Mouse (Mus musculus): ENCODE data around the gene Pla2g5. TPM values are rescaled to one million over a fixed set of nuclear protein-coding genes. Genes with fewer than 3 reads are reported as not detected.
"Not testable (repeated sequence)": the region's sequence is repeated elsewhere in the genome, so short reads cannot be mapped to it uniquely, and the experiment has no call there.

The Pla2g5 gene
- polyA plus RNA-seq, 1 experiment = 43.7 TPM

DNA sequence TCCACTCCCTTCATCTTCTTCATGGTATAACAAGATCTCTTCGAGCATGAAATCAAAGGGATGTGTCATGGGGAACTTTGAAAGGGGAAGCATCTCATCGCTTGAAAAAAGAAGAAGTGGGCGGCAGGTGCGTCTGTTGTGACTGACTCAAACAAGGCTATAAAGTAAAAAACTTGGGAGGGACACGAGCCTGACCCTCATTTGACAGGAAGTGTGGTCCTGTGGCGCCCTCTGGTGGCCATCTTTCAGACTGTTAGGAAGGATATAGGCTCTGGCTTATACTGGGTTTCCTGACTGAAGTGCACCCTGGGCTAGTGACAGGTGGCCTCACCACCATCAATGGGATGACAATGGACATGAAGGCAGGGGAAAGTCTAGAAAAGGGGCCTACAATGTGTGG is 21.0 kb upstream of the Pla2g5 start:
- H3K27ac ChIP-seq (ENCODE audit: insufficient read depth, low read length) = no peak overlapping the region
- DNase-seq (ENCODE audit: low read depth in 1 of 2, low spot score in 2 of 2) = peak; percentile 76 to 78
- TF ChIP-seq CTCF (IDR thresholded peaks at IDR 0.05; ENCODE audit: extremely low read depth, insufficient read depth, insufficient read length, insufficient replicate concordance) (peak; percentile 84; the same call in 1 of the 2 replicates), POLR2A (IDR thresholded peaks at IDR 0.05; ENCODE audit: low read depth, low read length) (no peak)
- no peaks in the 10 kb centered on the region; the same call in 1 of the 2 replicates for H3K27me3 ChIP-seq (ENCODE audit: control insufficient read depth, insufficient read depth, low read length)
- H3K36me3 ChIP-seq (ENCODE audit: control insufficient read depth, insufficient read depth, low read length) = no peaks in the 10 kb centered on the region
- H3K4me1 ChIP-seq (ENCODE audit: control insufficient read depth, insufficient read depth, insufficient read length) = no peaks in the 10 kb centered on the region
- H3K4me3 ChIP-seq (ENCODE audit: extremely low read depth, insufficient read depth, insufficient read length) = no peak overlapping the region
- 1% methylated on average over 6 of the region's 6 CpGs for WGBS

DNA sequence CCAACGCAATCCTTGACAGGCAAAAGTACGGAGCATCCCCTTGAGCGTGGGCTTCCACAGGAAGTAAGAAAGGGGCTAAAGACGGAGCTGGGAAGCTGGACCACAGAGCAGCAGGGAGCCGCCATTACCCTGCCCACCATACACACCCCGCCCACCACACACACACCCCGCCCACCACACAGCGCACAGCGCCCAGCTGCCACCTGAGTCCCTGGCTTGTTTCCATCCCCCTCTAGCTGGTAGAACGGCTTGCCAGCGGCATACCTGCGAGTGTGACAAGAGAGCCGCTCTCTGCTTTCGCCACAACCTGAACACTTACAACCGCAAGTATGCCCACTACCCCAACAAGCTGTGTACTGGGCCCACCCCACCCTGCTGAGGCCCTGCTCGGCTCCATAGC is 18.9 kb upstream of the Pla2g5 start:
- Histone ChIP-seq H3K4me1 (ENCODE audit: control insufficient read depth, insufficient read depth, insufficient read length) (no peaks in the 10 kb centered on the region), H3K4me3 (ENCODE audit: extremely low read depth, insufficient read depth, insufficient read length) (no peak overlapping the region), H3K36me3 (ENCODE audit: control insufficient read depth, insufficient read depth, low read length) (no peaks in the 10 kb centered on the region), H3K27ac (ENCODE audit: insufficient read depth, low read length) (no peak overlapping the region), H3K27me3 (ENCODE audit: control insufficient read depth, insufficient read depth, low read length) (no peaks in the 10 kb centered on the region; the same call in 1 of the 2 replicates)
- 30% methylated on average over 16 of the region's 16 CpGs for WGBS
- DNase-seq (ENCODE audit: low read depth in 1 of 2, low spot score in 2 of 2) = no peak
- no peak for TF ChIP-seq POLR2A (IDR thresholded peaks at IDR 0.05; ENCODE audit: low read depth, low read length)
- no peak for TF ChIP-seq CTCF (IDR thresholded peaks at IDR 0.05; ENCODE audit: extremely low read depth, insufficient read depth, insufficient read length, insufficient replicate concordance)

DNA sequence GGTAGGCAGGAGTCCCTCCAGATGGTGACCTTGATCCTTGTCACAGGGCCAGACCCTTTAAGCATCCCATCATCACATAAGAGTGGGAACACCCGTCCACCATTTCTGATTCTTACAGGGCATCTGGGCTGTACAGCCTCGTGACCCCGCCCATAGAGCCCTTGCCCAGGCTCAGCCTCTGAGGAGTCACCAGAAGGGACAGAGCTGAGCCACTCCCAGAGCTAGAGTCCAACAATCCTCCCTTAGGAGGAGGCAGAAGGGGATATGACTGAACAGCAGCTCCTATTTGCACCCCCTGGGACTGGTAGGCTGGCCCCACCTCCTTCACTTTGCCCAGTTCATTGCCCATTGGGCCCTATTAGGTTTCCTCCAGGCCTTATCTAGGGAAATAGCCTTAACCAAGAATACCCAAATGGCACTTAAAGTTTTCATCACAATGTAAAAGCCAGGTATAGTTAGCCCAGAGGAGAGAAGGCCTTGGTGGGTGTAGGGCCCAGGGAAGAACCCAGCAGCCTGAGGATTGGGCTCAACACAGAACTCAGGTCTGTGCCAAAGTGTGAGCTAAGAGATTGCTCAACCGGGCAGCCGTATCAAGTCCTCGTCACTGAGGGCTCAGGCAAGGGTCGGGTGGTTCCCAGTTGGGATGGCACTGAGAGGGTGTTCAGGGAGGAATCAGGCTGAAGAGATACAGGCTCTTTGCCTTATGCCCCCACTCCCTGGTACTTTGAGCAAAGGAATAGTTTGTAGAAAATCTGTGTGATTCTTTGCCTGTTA is 17.7 kb upstream of the Pla2g5 start:
- Histone ChIP-seq H3K36me3 (ENCODE audit: control insufficient read depth, insufficient read depth, low read length) (no peaks in the 10 kb centered on the region), H3K27me3 (ENCODE audit: control insufficient read depth, insufficient read depth, low read length) (no peaks in the 10 kb centered on the region; the same call in 1 of the 2 replicates), H3K4me3 (ENCODE audit: extremely low read depth, insufficient read depth, insufficient read length) (no peak overlapping the region), H3K4me1 (ENCODE audit: control insufficient read depth, insufficient read depth, insufficient read length) (no peaks in the 10 kb centered on the region), H3K27ac (ENCODE audit: insufficient read depth, low read length) (no peak overlapping the region)
- no peak for DNase-seq (ENCODE audit: low read depth in 1 of 2, low spot score in 2 of 2)
- TF ChIP-seq POLR2A (IDR thresholded peaks at IDR 0.05; ENCODE audit: low read depth, low read length) (no peak), CTCF (IDR thresholded peaks at IDR 0.05; ENCODE audit: extremely low read depth, insufficient read depth, insufficient read length, insufficient replicate concordance) (no peak)
- 80% methylated on average over 7 of the region's 7 CpGs for whole genome bisulfite sequencing

DNA sequence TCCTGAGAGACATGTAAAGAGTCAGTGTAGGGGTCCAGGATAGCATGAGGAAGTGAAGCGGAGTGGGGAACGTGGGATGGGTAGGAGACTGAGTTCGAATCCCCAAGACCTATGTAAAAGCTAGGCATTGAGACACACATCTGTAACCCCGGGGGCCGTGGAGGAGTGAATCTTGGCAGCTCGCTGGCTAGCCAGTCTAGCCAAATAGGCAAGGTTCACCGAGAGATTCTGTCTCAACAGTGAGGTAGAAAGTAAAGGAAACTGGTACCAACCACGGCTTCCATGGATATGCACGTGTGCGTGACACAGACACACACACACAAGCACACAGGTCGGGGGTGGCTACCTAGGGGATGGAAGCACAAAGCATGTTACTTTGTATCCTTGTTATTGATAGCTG is 16.5 kb upstream of the Pla2g5 start:
- Histone ChIP-seq H3K4me1 (ENCODE audit: control insufficient read depth, insufficient read depth, insufficient read length) (no peaks in the 10 kb centered on the region), H3K36me3 (ENCODE audit: control insufficient read depth, insufficient read depth, low read length) (no peaks in the 10 kb centered on the region), H3K4me3 (ENCODE audit: extremely low read depth, insufficient read depth, insufficient read length) (no peak overlapping the region), H3K27ac (ENCODE audit: insufficient read depth, low read length) (no peak overlapping the region), H3K27me3 (ENCODE audit: control insufficient read depth, insufficient read depth, low read length) (no peaks in the 10 kb centered on the region; the same call in 1 of the 2 replicates)
- 81% methylated on average over 11 of the region's 11 CpGs for WGBS
- TF ChIP-seq CTCF (IDR thresholded peaks at IDR 0.05; ENCODE audit: extremely low read depth, insufficient read depth, insufficient read length, insufficient replicate concordance) (no peak), POLR2A (IDR thresholded peaks at IDR 0.05; ENCODE audit: low read depth, low read length) (no peak)
- DNase-seq (ENCODE audit: low read depth in 1 of 2, low spot score in 2 of 2) = no peak

DNA sequence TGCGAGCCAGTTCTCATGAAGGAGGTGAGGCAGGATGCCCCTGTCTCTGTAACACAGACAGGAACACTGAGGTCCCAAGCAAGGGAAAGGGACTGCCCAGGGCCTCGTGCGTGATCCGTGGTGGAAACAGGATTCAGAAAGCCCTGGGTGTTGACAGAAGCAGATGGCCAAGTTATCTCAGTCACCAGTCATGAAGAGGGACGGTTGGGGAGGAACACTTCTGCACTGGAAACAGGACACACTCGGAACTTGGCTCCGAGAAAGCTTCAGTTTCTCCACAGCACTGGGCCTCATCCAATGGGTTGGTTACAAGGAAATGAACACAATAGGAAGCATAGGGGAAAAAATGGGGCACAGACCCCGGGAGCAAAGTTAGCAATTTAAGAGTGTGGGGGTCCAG is 15.5 kb upstream of the Pla2g5 start:
- 57% methylated on average over 8 of the region's 8 CpGs for WGBS
- Histone ChIP-seq H3K4me1 (ENCODE audit: control insufficient read depth, insufficient read depth, insufficient read length) (no peaks in the 10 kb centered on the region), H3K36me3 (ENCODE audit: control insufficient read depth, insufficient read depth, low read length) (no peaks in the 10 kb centered on the region), H3K4me3 (ENCODE audit: extremely low read depth, insufficient read depth, insufficient read length) (no peak overlapping the region), H3K27me3 (ENCODE audit: control insufficient read depth, insufficient read depth, low read length) (no peaks in the 10 kb centered on the region; the same call in 1 of the 2 replicates), H3K27ac (ENCODE audit: insufficient read depth, low read length) (no peak overlapping the region)
- no peak for DNase-seq (ENCODE audit: low read depth in 1 of 2, low spot score in 2 of 2)
- TF ChIP-seq POLR2A (IDR thresholded peaks at IDR 0.05; ENCODE audit: low read depth, low read length) = no peak
- no peak for TF ChIP-seq CTCF (IDR thresholded peaks at IDR 0.05; ENCODE audit: extremely low read depth, insufficient read depth, insufficient read length, insufficient replicate concordance)

DNA sequence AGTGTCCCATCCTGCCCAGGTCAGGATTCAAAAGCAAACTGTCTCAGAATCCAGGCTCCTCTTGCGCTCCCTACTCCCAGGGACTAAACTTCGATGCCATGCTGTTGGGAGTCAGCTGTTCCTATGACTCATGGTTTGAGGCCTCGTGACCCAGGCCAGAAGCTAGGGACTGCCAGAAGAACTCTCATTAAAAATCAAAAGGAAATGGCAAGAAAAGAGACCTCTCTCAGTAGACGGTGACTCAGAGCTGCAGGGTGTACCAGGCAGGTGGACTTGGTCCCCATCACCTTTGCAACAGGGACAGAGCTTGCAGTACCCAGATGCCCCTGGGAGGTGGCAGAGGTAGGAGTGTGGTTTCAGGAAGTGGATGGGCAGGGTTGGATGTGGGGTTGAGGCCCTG is 14.4 kb upstream of the Pla2g5 start, which contains the start of gene Pla2g2e:
Gene Pla2g2e (plus strand): TSS at position 212 of the 400 bp plus-strand sequence.
- Histone ChIP-seq H3K4me1 (ENCODE audit: control insufficient read depth, insufficient read depth, insufficient read length) (no peaks in the 10 kb centered on the region), H3K4me3 (ENCODE audit: extremely low read depth, insufficient read depth, insufficient read length) (no peak within 1 kb of the TSS), H3K27me3 (ENCODE audit: control insufficient read depth, insufficient read depth, low read length) (no peaks in the 10 kb centered on the region; the same call in 1 of the 2 replicates), H3K36me3 (ENCODE audit: control insufficient read depth, insufficient read depth, low read length) (no peaks in the 10 kb centered on the region), H3K27ac (ENCODE audit: insufficient read depth, low read length) (no peak within 1 kb of the TSS)
- 50% methylated on average over 4 of the region's 4 CpGs for WGBS
- no peak for TF ChIP-seq CTCF (IDR thresholded peaks at IDR 0.05; ENCODE audit: extremely low read depth, insufficient read depth, insufficient read length, insufficient replicate concordance)
- no peak for TF ChIP-seq POLR2A (IDR thresholded peaks at IDR 0.05; ENCODE audit: low read depth, low read length)
- DNase-seq (ENCODE audit: low read depth in 1 of 2, low spot score in 2 of 2) = no peak

DNA sequence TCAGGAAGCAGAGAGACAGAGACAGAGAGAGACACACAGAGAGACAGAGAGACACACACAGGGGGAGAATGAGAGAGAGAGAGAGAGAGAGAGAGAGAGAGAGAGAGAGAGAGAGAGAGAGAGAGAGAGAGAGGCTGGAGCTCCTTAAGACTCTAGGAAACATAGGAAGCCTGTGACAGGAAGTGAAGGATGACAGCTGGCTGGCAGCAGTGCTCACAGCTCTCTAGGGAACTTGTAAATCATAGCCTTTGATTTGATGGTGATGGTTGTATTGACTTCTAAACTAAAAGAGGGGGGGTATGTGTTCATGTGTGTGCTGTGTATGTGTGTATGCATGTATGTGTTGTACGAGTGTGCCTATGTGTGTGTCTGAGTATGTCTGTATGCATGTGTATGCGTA is 12.7 kb upstream of the Pla2g5 start:
- H3K36me3 ChIP-seq (ENCODE audit: control insufficient read depth, insufficient read depth, low read length) = no peaks in the 10 kb centered on the region
- H3K27me3 ChIP-seq (ENCODE audit: control insufficient read depth, insufficient read depth, low read length) = no peaks in the 10 kb centered on the region
- H3K4me1 ChIP-seq (ENCODE audit: control insufficient read depth, insufficient read depth, insufficient read length) = no peaks in the 10 kb centered on the region
- no peak for TF ChIP-seq POLR2A (IDR thresholded peaks at IDR 0.05; ENCODE audit: low read depth, low read length)
- no peak for TF ChIP-seq CTCF (IDR thresholded peaks at IDR 0.05; ENCODE audit: extremely low read depth, insufficient read depth, insufficient read length, insufficient replicate concordance)
- H3K27ac ChIP-seq (ENCODE audit: insufficient read depth, low read length) = no peak overlapping the region
- WGBS = 89% methylated on average over 2 of the region's 2 CpGs
- no peak for DNase-seq (ENCODE audit: low read depth in 1 of 2, low spot score in 2 of 2)
- no peak overlapping the region for H3K4me3 ChIP-seq (ENCODE audit: extremely low read depth, insufficient read depth, insufficient read length)

DNA sequence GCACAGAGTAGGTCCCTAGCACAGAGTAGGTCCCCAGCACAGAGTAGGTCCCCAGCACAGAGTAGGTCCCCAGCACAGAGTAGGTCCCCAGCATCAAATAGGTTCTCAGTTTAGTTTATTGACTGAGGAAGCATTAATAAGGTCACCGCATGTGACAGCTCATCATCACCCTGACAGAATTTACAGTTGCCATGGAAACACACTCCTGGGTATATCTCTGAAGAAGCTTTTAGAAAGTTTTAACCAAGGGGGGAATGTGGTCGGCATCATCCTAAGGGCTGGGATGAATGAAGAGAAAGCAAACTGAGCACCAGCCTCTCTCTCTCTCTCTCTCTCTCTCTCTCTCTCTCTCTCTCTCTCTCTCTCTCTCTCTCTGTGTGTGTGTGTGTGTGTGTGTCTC is 12.0 kb upstream of the Pla2g5 start:
- H3K4me1 ChIP-seq (ENCODE audit: control insufficient read depth, insufficient read depth, insufficient read length); H3K36me3 ChIP-seq (ENCODE audit: control insufficient read depth, insufficient read depth, low read length); DNase-seq (ENCODE audit: low read depth in 1 of 2, low spot score in 2 of 2); H3K27me3 ChIP-seq (ENCODE audit: control insufficient read depth, insufficient read depth, low read length); H3K27ac ChIP-seq (ENCODE audit: insufficient read depth, low read length); H3K4me3 ChIP-seq (ENCODE audit: extremely low read depth, insufficient read depth, insufficient read length): not testable (repeated sequence)
- WGBS = 81% methylated on average over 2 of the region's 2 CpGs
